Mouse (Mus musculus) heart, postnatal 0 days (tissue): ENCODE results near the gene Nup188. TPM values are rescaled to one million over a fixed set of nuclear protein-coding genes. Genes with fewer than 3 reads are reported as not detected.

ENCODE experiments used
- ATAC-seq: fragments of 200-750 bp; cut with Nextera tagmentation; 2 replicates; pipeline ENCODE4 v1.8.0; 2017; ENCODE audit warnings: low read depth, moderate number of reproducible peaks, moderate library complexity; ENCODE audit not compliant: insufficient read depth
- DNase-seq: peaks from one replicate; pipeline ENCODE4 v3.0.0-alpha.2; 2016; ENCODE audit warnings: low spot score
- H3K27ac ChIP-seq: fragments of 300-500 bp; sonication (generic); 2 replicates; pipeline ENCODE4 v1.5.1; 2014; ENCODE audit warnings: low read depth, mild to moderate bottlenecking
- H3K27me3 ChIP-seq: fragments of 300-500 bp; sonication (generic); 2 replicates; pipeline ENCODE4 v1.6.1; 2014; ENCODE audit warnings: low read length, mixed read lengths; ENCODE audit not compliant: control insufficient read depth, insufficient read depth
- H3K36me3 ChIP-seq: fragments of 300-500 bp; sonication (generic); replicated peaks from 2 replicates; pipeline ENCODE4 v1.6.1; 2014; ENCODE audit warnings: low read length, mixed read lengths; ENCODE audit not compliant: control insufficient read depth, insufficient read depth
- H3K4me1 ChIP-seq: fragments of 300-500 bp; sonication (generic); 2 replicates; pipeline ENCODE4 v1.6.1; 2014; ENCODE audit warnings: antibody characterized with exemption; ENCODE audit not compliant: control insufficient read depth, insufficient read depth
- H3K4me2 ChIP-seq: fragments of 300-500 bp; sonication (generic); 2 replicates; pipeline ENCODE4 v1.6.1; 2014; ENCODE audit warnings: low read depth, mild to moderate bottlenecking, low read length, moderate library complexity
- H3K4me3 ChIP-seq: fragments of 300-500 bp; sonication (generic); 2 replicates; pipeline ENCODE4 v1.5.1; 2014; ENCODE audit warnings: low read depth, low read length
- H3K9ac ChIP-seq: fragments of 300-500 bp; sonication (generic); replicated peaks from 2 replicates; pipeline ENCODE4 v1.6.1; 2014; ENCODE audit warnings: low read depth, low read length, mixed read lengths
- H3K9me3 ChIP-seq: fragments of 300-500 bp; sonication (generic); replicated peaks from 2 replicates; pipeline ENCODE4 v1.6.1; 2016; ENCODE audit warnings: low read length; ENCODE audit not compliant: control insufficient read depth
- CTCF ChIP-seq: IDR thresholded peaks from 2 replicates; pipeline ENCODE4 v1.5.1; 2016; ENCODE audit warnings: antibody characterized with exemption, control low read depth, low read depth
- EP300 ChIP-seq: IDR thresholded peaks from 2 replicates; pipeline ENCODE4 v1.6.1; 2016; ENCODE audit warnings: antibody characterized with exemption, low read depth
- WGBS: fragments of 180-500 bp; shearing (Covaris S2); extraction: QIAGEN DNeasy Blood & Tissue Kit; methylation state at CpG from one replicate; pipeline ENCODE4 v1.1.7; 2014; 5-methylcytosine and 5-hydroxymethylcytosine counted together
- polyA plus RNA-seq: library from polyadenylated mRNA; unstranded; fragments of >200 nt; fragmentation: Nextera tagmentation; extraction: Ambion mirVana; gene quantifications from 2 replicates; pipeline ENCODE4 v1.2.1, GENCODE M21; 2015
- total RNA-seq: library from RNA; depleted of rRNA; stranded (reverse); fragments of >200 nt; gene quantifications from 2 replicates; pipeline ENCODE4 v1.2.3, GENCODE M21; 2014; ENCODE audit warnings: low replicate concordance

The Nup188 gene
- total and polyA plus RNA-seq, 2 experiments from 2014 or later = 10.5 to 24.6 TPM

GRCm38 (mm10) chr2:30253809-30254208, 32.4 kb upstream of the Nup188 start:
- H3K27ac ChIP-seq = no peak overlapping the region
- no peaks in the 10 kb centered on the region for H3K9me3 ChIP-seq
- peaks cover 70% of the 10 kb centered on the region for H3K36me3 ChIP-seq
- ATAC-seq = no peak
- TF ChIP-seq CTCF = no peak
- no peak for TF ChIP-seq EP300
- no peaks in the 10 kb centered on the region for H3K27me3 ChIP-seq
- H3K4me1 ChIP-seq = peaks cover 23% of the 10 kb centered on the region
- WGBS = 55% methylated on average over 5 of the region's 5 CpGs
- H3K4me2 ChIP-seq = no peak overlapping the region
- no peak overlapping the region for H3K9ac ChIP-seq
- H3K4me3 ChIP-seq = no peak overlapping the region
- DNase-seq = no peak

GRCm38 (mm10) chr2:30255631-30256395, 30.4 kb upstream of the Nup188 start:
- Histone ChIP-seq H3K27ac (no peak overlapping the region), H3K9me3 (no peaks in the 10 kb centered on the region), H3K4me3 (no peak overlapping the region), H3K4me2 (no peak overlapping the region), H3K27me3 (no peaks in the 10 kb centered on the region), H3K36me3 (peaks cover 61% of the 10 kb centered on the region), H3K9ac (no peak overlapping the region), H3K4me1 (peaks cover 37% of the 10 kb centered on the region)
- ATAC-seq (no peak), DNase-seq (no peak)
- WGBS = 95% methylated on average over 42 of the region's 42 CpGs
- TF ChIP-seq EP300 = no peak
- TF ChIP-seq CTCF = no peak

- peaks cover 71% of the 10 kb centered on the region for H3K36me3 ChIP-seq
- WGBS = 94% methylated on average over 30 of the region's 30 CpGs
- no peak overlapping the region for H3K4me2 ChIP-seq
- H3K27ac ChIP-seq = no peak overlapping the region
- H3K9ac ChIP-seq = no peak overlapping the region
- H3K4me3 ChIP-seq = no peak overlapping the region
- no peaks in the 10 kb centered on the region for H3K9me3 ChIP-seq
- DNase-seq (no peak), ATAC-seq (no peak)
- TF ChIP-seq CTCF (no peak), EP300 (no peak)
- H3K27me3 ChIP-seq = no peaks in the 10 kb centered on the region
- peaks cover 29% of the 10 kb centered on the region for H3K4me1 ChIP-seq
Observed at GRCm38 (mm10) chr2:30256616-30257350, 29.4 kb upstream of the Nup188 start.

- Histone ChIP-seq H3K27me3 (no peaks in the 10 kb centered on the region), H3K9me3 (no peaks in the 10 kb centered on the region), H3K9ac (peak overlapping the region; percentile 18; the same call in 1 of the 2 replicates), H3K4me2 (no peak overlapping the region), H3K4me1 (peaks cover 26% of the 10 kb centered on the region), H3K36me3 (peaks cover 69% of the 10 kb centered on the region), H3K4me3 (no peak overlapping the region), H3K27ac (peak overlapping the region; percentile 88)
- no peak for ATAC-seq
- 68% methylated on average over 7 of the region's 7 CpGs for WGBS
- TF ChIP-seq EP300 = no peak
- TF ChIP-seq CTCF = no peak
- no peak for DNase-seq
Observed at GRCm38 (mm10) chr2:30257699-30258460, 28.3 kb upstream of the Nup188 start.

- Histone ChIP-seq H3K9ac (peak overlapping the region; percentile 18; the same call in 1 of the 2 replicates), H3K4me2 (no peak overlapping the region), H3K27me3 (no peaks in the 10 kb centered on the region), H3K4me1 (peaks cover 34% of the 10 kb centered on the region), H3K27ac (peak overlapping the region; percentile 88), H3K9me3 (no peaks in the 10 kb centered on the region), H3K4me3 (no peak overlapping the region), H3K36me3 (peaks cover 69% of the 10 kb centered on the region)
- TF ChIP-seq EP300 = peak; percentile 78; the same call in 1 of the 2 replicates
- no peak for TF ChIP-seq CTCF
- ATAC-seq (peak; percentile 83), DNase-seq (peak; percentile 73)
- WGBS = 23% methylated on average over 4 of the region's 4 CpGs
Observed at GRCm38 (mm10) chr2:30258600-30258999, 27.6 kb upstream of the Nup188 start.
